Mouse (Mus musculus) MEL (cell line): ENCODE measurements around the gene Tmem91.

Source experiments
- CTCF ChIP-seq, 3 experiments: IDR thresholded peaks in 2 of 3; conservative IDR thresholded peaks in 1 of 3; 2 replicates each; pipeline ENCODE4 v1.5.1; 2011 to 2012; ENCODE audit warnings: low read length in 3 of 3, low read depth in 2 of 3, mild to moderate bottlenecking in 2 of 3, improper control_type of control experiment in 1 of 3, inconsistent platforms in 1 of 3, mixed read lengths in 1 of 3, moderate library complexity in 1 of 3; ENCODE audit not compliant: control insufficient read depth in 1 of 3, insufficient read depth in 1 of 3, poor library complexity in 1 of 3, severe bottlenecking in 1 of 3
- EP300 ChIP-seq, 2 experiments: IDR thresholded peaks; 2 replicates each; pipeline ENCODE4 v1.6.1; 2011; ENCODE audit warnings: improper control_type of control experiment in 2 of 2, low read length in 2 of 2, low read depth in 1 of 2, mild to moderate bottlenecking in 1 of 2
- ETS1 ChIP-seq: IDR thresholded peaks from 2 replicates; pipeline ENCODE4 v1.6.1; 2012; ENCODE audit warnings: low read depth, mild to moderate bottlenecking, inconsistent platforms, low read length, improper control_type of control experiment, moderate library complexity
- GATA1 ChIP-seq: IDR thresholded peaks from 2 replicates; pipeline ENCODE4 v1.6.1; 2011; ENCODE audit warnings: low read depth, low read length, improper control_type of control experiment
- MAFK ChIP-seq: IDR thresholded peaks from 2 replicates; pipeline ENCODE4 v1.6.1; 2011; ENCODE audit warnings: low read depth, mild to moderate bottlenecking, low read length, improper control_type of control experiment, borderline replicate concordance
- POLR2A ChIP-seq, 2 experiments: IDR thresholded peaks; 2 replicates each; pipeline ENCODE4 v1.6.1; 2011 to 2012; ENCODE audit warnings: low read length in 2 of 2, mild to moderate bottlenecking in 2 of 2, control low read depth in 1 of 2, improper control_type of control experiment in 1 of 2, low read depth in 1 of 2, moderate library complexity in 1 of 2; ENCODE audit not compliant: control insufficient read depth in 1 of 2, insufficient read depth in 1 of 2, poor library complexity in 1 of 2
- TBP ChIP-seq: IDR thresholded peaks from 2 replicates; pipeline ENCODE4 v1.8.0; 2011; ENCODE audit warnings: low read depth, low read length, improper control_type of control experiment
- USF1 ChIP-seq: IDR thresholded peaks from 2 replicates; pipeline ENCODE4 v1.6.1; 2014; ENCODE audit warnings: low read depth, mild to moderate bottlenecking, inconsistent platforms, low read length, improper control_type of control experiment, moderate library complexity
- USF2 ChIP-seq, 2 experiments: IDR thresholded peaks; 2 replicates each; pipeline ENCODE4 v1.6.1; 2011 to 2012; ENCODE audit warnings: improper control_type of control experiment in 2 of 2, low read length in 2 of 2, borderline replicate concordance in 1 of 2, inconsistent platforms in 1 of 2, low read depth in 1 of 2, mild to moderate bottlenecking in 1 of 2; ENCODE audit not compliant: insufficient read depth in 1 of 2
- ZC3H11A ChIP-seq: IDR thresholded peaks from 2 replicates; pipeline ENCODE4 v1.6.1; 2012; ENCODE audit warnings: low read depth, mild to moderate bottlenecking, inconsistent platforms, low read length, improper control_type of control experiment
- ZKSCAN1 ChIP-seq: IDR thresholded peaks from 2 replicates; pipeline ENCODE4 v1.6.1; 2012; ENCODE audit warnings: low read depth, mild to moderate bottlenecking, inconsistent platforms, low read length, improper control_type of control experiment, moderate library complexity

DNA sequence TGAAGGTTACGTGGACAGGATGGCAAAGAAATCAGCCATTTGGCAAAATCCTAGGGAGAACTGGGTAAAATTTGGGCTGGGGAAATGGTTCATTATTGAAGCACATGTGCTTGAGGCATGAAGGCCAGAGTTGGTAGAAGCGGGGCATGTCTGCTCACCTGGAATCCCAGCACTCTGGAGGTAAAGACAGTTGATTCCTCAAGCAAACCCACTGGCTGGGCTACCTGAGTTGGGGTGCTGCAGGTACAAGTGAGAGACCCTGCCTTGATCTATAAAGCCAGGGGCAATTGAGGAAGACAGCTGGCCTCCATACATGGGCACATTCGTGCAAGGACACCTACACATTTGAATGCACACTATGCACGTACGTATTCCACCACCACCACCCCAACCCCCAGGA lies 54.9 kb downstream of the Tmem91 start:
- TF ChIP-seq POLR2A (IDR thresholded peaks at IDR 0.05; ENCODE audit: control insufficient read depth in 1 of 2, insufficient read depth in 1 of 2, low read depth in 1 of 2, low read length in 2 of 2, poor library complexity in 1 of 2) (no peak), MAFK (no peak), USF2 (IDR thresholded peaks at IDR 0.05; ENCODE audit: borderline replicate concordance in 1 of 2, insufficient read depth in 1 of 2, low read depth in 1 of 2, low read length in 2 of 2) (no peak), ETS1 (no peak), ZKSCAN1 (no peak), USF1 (no peak), CTCF (IDR thresholded peaks at IDR 0.05 in 2 of 3, conservative IDR thresholded peaks at IDR 0.05 in 1 of 3; ENCODE audit: control insufficient read depth in 1 of 3, insufficient read depth in 1 of 3, low read depth in 2 of 3, low read length in 3 of 3, poor library complexity in 1 of 3, severe bottlenecking in 1 of 3) (no peak), GATA1 (no peak), EP300 (IDR thresholded peaks at IDR 0.05; ENCODE audit: low read depth in 1 of 2, low read length in 2 of 2) (no peak), ZC3H11A (no peak), TBP (no peak)
